In the genomic region with DNA sequence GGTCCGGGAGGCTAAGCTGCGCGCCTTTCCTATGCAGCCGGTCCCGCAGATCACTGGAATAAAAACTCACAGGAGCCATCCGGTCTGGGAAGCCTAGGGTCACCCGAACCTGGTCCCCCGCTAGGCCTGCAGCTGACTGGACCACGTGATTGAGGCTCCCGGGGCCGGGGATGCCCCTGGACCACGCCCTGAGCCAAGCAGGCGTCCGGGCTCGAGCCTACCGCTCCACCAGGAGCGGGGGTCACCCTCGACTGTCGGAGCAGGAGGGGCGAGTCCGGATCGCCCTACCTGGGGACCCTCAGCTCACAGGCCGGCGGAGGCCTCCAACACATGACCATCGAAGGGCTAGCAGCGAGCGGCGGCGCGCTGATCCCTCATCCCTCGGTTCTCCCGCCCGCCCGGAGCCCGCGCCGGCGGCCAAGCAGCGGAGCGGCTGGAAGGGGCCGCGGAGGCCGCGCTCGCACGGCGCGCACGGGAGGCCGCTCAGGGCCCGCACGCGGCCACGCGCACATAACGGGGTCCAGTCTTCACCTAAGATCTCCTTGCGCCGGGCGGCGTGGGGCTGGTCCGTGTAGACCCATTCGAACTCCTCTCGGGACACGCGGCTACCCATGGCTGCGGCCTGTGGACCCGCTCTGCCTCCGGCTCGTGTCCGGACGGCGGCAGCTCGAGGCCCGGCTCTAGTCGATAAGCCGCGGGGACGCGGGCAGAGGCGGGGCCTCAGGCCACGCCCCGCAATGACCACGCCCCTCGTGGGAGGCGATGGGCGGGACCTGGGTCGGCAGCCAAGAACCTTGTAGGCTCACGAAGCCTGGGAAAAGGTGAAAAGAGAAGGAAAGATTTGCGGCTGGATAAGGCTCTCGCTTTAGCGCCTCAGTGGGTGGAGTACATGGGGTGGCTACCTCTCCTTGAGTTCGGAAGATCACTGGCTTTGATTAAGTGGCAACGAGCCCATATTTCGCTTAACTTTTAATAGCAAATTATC, we compare ENCODE assay signal across 8 mouse cellular contexts. TPM values are rescaled to one million over a fixed set of nuclear protein-coding genes. Genes with fewer than 3 reads are reported as not detected.
A peak's percentile ranks its signal among the peaks of the same experiment; 100 is the strongest.
DNase-seq lines count a peak whose midpoint lies in the region; ATAC-seq lines count a peak whose summit lies in the region.

TSS of gene Degs1 (minus strand) at position 714 of the 985 bp plus-strand sequence.

- ATAC-seq in megakaryocyte progenitor cell, adult 5-6 weeks (replicated peaks; ENCODE audit: poor library complexity), result peak; percentile 79

- peak; percentile 93 for DNase-seq in adipocyte (ENCODE audit: low spot score)
- peak; percentile 91 for DNase-seq in embryo, embryonic 10 days (ENCODE audit: low spot score)
- DNase-seq in gastrocnemius, postnatal 10 days, result peak; percentile 95
- peak; percentile 94 for DNase-seq in induced T-regulatory cell, adult 2 months (ENCODE audit: low read depth)
- peak; percentile 81 to 96 for DNase-seq in left cerebral cortex, adult 9 months (ENCODE audit: low spot score in 2 of 2)
- peak; percentile 85 for DNase-seq in right cerebral cortex, postnatal 14 days
- peak; percentile 96 to 98 for DNase-seq in urinary bladder, postnatal 36 days (ENCODE audit: low spot score in 2 of 2)

RNA-seq across cellular contexts. Expression of gene Degs1, which starts in this region (rescaled TPM):
- 10 to 100 TPM; 31.9 to 41.5 TPM for total RNA-seq in gastrocnemius, postnatal 10 days (2021)
- total RNA-seq in megakaryocyte progenitor cell, adult 5-6 weeks (2015), result 70.1 and 75.7 TPM in 2 replicates
- 27.7 and 33.6 TPM in 2 replicates for total RNA-seq in megakaryocyte progenitor cell, adult 5-6 weeks (2017)

Comparison
In these comparisons a context has a peak if more than half of its experiments do, and no peak if none do; other contexts are left out.
1. Peak in every context shown above with its lines: DNase-seq and ATAC-seq.